Mouse (Mus musculus): Measurements from ENCODE around the gene Gm10577.

The Gm10577 gene

GRCm38 (mm10) chr4:101020596-101020995 lies at the start of gene Gm10577:
TSS of gene Gm10577 (minus strand) at chr4:101020696.
- DNase-seq (ENCODE audit: low spot score in 2 of 2) = no peak

GRCm38 (mm10) chr4:101069154-101069971 lies 48.9 kb upstream of the Gm10577 start:
- peak in 1 of 2 experiments; percentile 11 for DNase-seq (ENCODE audit: low spot score in 2 of 2)

- peak in 1 of 2 experiments; percentile 21 for DNase-seq (ENCODE audit: low spot score in 2 of 2)
These were observed 48.3 kb upstream of the Gm10577 start, which contains the start of gene Raver2 for GRCm38 (mm10) chr4:101068786-101069153. TSS of gene Raver2 (plus strand) at chr4:101068983.

GRCm38 (mm10) chr4:101066401-101066800 lies 45.9 kb upstream of the Gm10577 start:
- DNase-seq (ENCODE audit: low spot score in 2 of 2) = no peak

- no peak for DNase-seq (ENCODE audit: low spot score in 2 of 2)
These were observed 41.6 kb upstream of the Gm10577 start for GRCm38 (mm10) chr4:101062146-101062545.

- no peak for DNase-seq (ENCODE audit: low spot score in 2 of 2)
These were observed 26.1 kb upstream of the Gm10577 start for GRCm38 (mm10) chr4:101046576-101046975.

- DNase-seq (ENCODE audit: low spot score in 2 of 2) = no peak
These were observed 23.7 kb upstream of the Gm10577 start for GRCm38 (mm10) chr4:101044149-101044548.

GRCm38 (mm10) chr4:101043691-101044090 lies 23.2 kb upstream of the Gm10577 start:
- no peak for DNase-seq (ENCODE audit: low spot score in 2 of 2)

GRCm38 (mm10) chr4:101037156-101037555 lies 16.7 kb upstream of the Gm10577 start:
- DNase-seq (ENCODE audit: low spot score in 2 of 2) = peak in 1 of 2 experiments; percentile 55

GRCm38 (mm10) chr4:101035131-101035530 lies 14.6 kb upstream of the Gm10577 start:
- DNase-seq (ENCODE audit: low spot score in 2 of 2) = no peak

GRCm38 (mm10) chr4:101033047-101033446 lies 12.6 kb upstream of the Gm10577 start:
- no peak for DNase-seq (ENCODE audit: low spot score in 2 of 2)

GRCm38 (mm10) chr4:101027852-101028411 lies 7.4 kb upstream of the Gm10577 start:
- no peak for DNase-seq (ENCODE audit: low spot score in 2 of 2)

GRCm38 (mm10) chr4:101026995-101027394 lies 6.5 kb upstream of the Gm10577 start:
- peak in 1 of 2 experiments; percentile 22 for DNase-seq (ENCODE audit: low spot score in 2 of 2)

- DNase-seq (ENCODE audit: low spot score in 2 of 2) = peak in 1 of 2 experiments; percentile 44
These were observed 6.1 kb upstream of the Gm10577 start for GRCm38 (mm10) chr4:101026566-101026965.

GRCm38 (mm10) chr4:101017806-101018205 lies 2.7 kb downstream of the Gm10577 start:
- DNase-seq (ENCODE audit: low spot score in 2 of 2) = no peak

- no peak for DNase-seq (ENCODE audit: low spot score in 2 of 2)
These were observed 11.4 kb downstream of the Gm10577 start for GRCm38 (mm10) chr4:101009092-101009491.

- no peak for DNase-seq (ENCODE audit: low spot score in 2 of 2)
These were observed 12.1 kb downstream of the Gm10577 start for GRCm38 (mm10) chr4:101008362-101008769.

- no peak for DNase-seq (ENCODE audit: low spot score in 2 of 2)
These were observed 17.5 kb downstream of the Gm10577 start for GRCm38 (mm10) chr4:101002961-101003360.

GRCm38 (mm10) chr4:101001073-101001472 lies 19.4 kb downstream of the Gm10577 start:
- DNase-seq (ENCODE audit: low spot score in 2 of 2) = no peak

GRCm38 (mm10) chr4:101000622-101001021 lies 19.9 kb downstream of the Gm10577 start:
- no peak for DNase-seq (ENCODE audit: low spot score in 2 of 2)

- DNase-seq (ENCODE audit: low spot score in 2 of 2) = no peak
These were observed 21.6 kb downstream of the Gm10577 start for GRCm38 (mm10) chr4:100998906-100999305.

- peak in 1 of 2 experiments; percentile 70 for DNase-seq (ENCODE audit: low spot score in 2 of 2)
These were observed 22.4 kb downstream of the Gm10577 start for GRCm38 (mm10) chr4:100998145-100998544.

GRCm38 (mm10) chr4:100996060-100996651 lies 24.3 kb downstream of the Gm10577 start:
- no peak for DNase-seq (ENCODE audit: low spot score in 2 of 2)

Measured in left cerebral cortex, adult 9 months (tissue).